Mouse (Mus musculus): Measurements from ENCODE around the gene Olfr960. TPM values are rescaled to one million over a fixed set of nuclear protein-coding genes. Genes with fewer than 3 reads are reported as not detected.

The Olfr960 gene
- total RNA-seq (2021) = not detected
- long read RNA-seq, experiment 1 = 0 reads
- long read RNA-seq, experiment 2 = 0 reads

DNA sequence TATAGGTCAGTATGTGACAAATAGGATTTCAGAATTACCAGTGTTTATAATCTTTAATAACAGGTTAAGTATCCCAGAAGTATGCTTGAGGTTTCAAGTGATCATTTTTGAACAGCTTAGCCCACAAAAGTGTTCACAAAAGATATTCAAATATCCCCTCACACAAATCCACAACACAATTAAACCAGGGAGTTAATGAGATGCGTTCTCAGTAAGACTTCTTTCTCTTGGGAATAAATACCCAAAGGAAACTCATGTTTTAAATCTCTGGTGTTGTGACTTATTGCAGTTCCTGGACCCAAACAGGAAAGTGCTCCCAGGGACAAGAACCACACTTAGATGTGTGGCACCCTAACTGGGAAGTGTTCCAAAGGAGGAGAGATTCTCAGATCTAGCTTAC, at the start of gene Olfr960:
Olfr960 (plus strand) TSS at position 301 of the 400 bp plus-strand sequence.
- no peak for DNase-seq
- intact Hi-C loops (cut with DNase I) = no loop called here

DNA sequence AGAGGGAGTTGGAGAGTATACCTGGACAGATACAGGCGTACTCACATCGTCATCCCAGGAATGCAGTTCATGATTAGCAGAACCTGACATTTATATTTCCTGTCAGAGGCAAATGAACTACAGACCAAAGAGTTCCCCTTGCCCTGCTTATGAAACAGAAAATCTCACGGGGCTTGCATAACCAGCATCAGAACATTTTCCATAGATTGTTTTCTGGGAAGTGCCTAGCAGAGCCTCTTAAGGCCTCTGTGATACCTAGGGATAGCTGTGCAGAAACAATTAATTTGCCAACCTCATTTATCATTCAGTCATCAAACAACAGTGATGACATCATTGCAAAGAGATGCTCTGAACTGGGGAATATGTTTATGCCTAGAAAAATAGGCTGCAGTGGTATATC, 45.7 kb upstream of the Olfr960 start, which contains the start of gene Olfr959:
Olfr959 (minus strand) TSS at position 101 of the 400 bp plus-strand sequence.
- DNase-seq = no peak
- intact Hi-C loops (cut with DNase I) = no loop called here

DNA sequence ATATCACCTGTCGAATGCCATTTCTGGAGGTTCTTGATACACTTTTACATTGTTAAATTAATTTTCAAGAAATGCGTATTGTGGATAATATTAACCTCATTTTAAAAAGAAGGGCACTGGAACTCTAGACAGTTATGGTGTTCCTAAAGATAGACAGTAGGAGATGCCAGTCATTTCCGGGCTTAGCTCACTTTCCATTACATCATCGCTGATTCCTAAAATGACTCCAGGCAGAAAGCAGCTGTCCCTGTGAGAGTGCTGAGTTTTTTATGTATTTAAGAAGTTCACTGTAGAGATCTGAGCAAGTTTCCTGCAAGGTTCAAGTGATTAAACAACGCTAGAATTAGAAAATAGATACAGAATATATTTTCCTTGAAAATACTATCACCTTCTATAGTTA, 44.1 kb upstream of the Olfr960 start:
- no peak for DNase-seq
- intact Hi-C loops (cut with DNase I) = no loop called here

DNA sequence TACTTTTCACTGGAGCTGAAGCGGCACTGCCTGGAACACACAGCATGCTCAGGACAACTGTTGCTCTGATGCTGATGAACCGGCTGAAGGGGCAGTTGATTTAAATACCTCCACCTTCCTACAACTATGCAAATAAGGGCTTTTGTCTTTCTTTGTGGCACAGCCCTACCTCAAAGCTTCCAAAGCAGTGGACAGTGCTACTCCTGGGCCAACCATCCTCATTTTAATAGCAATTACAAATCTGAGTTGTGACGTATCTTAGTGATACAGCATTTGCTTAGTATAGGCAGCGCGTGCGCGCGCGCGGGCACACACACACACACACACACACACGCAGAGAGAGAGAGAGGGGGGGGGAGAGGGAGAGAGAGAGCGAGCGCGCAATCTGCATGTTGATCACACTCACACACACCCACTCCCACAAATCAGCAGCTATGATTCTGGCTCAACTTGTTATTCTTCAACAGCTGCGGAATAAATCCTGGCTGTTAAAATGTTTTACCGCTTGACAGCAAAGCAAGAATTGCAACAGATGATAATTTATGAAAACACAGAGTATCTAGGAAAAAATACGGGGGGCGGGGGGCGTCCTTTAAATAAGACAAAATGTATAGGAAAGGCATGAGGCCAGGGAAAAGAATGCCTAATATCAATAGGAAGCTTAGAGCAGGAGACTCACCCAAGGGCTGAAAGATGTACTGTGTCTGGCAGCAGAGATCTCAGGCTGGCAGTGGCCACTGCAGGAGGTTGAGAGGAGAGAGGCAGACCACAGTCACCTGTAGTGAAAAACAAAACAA, 18.4 kb upstream of the Olfr960 start:
- DNase-seq = no peak
- intact Hi-C loops (cut with DNase I) = no loop called here

DNA sequence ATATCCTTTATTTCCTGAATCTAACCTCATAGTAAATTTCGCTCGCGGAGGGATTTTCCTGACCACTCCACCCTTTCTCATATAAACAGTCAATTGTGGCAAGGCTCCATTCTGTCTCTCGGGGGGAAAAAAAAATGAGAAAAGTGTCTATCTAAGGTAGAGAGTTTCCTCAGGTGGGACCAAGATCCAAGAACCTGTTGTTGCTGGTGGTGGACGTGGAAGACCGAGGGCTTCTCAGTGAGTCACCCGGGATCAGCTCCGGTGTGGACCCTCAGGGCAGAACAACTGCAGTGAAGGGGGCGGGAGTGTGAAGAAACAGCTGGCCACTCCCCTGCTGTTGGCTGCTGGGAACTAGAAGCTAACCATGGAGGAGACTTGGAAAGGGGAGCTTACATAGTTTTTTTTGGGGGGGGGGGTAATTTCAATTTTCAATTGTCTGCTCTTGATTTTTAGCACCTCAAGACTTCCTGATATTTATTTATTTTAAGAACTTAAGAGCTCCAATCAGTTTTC, 17.8 kb upstream of the Olfr960 start:
- DNase-seq = no peak
- intact Hi-C loops (cut with DNase I) = no loop called here

DNA sequence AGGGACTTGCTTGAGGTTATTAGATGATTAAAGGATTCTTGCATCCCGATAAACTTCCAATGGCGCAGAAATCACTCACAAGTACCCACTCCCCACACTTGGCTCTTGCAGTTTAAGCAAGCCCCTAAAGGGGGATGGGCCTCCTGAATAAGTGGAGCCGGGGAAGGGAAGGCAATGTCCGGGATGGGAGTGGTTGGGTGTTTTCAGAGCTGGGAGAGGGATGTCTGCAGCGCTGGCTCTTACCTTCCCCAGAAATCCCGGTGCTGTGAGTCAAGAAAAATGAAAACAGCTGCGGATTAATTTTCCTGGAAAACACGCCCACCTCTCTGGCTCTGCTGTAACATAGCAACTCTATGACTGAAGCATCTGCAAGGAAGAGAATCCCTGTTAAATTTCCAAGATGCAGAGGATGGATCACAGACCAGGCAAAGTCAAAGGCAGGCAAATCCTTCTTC, 17.1 kb upstream of the Olfr960 start, which contains the start of gene AW551984:
AW551984 (minus strand) TSS at position 405 of the 455 bp plus-strand sequence.
- DNase-seq = peak in 1 of 2 experiments; percentile 7
- intact Hi-C loops (cut with DNase I) = no loop called here

DNA sequence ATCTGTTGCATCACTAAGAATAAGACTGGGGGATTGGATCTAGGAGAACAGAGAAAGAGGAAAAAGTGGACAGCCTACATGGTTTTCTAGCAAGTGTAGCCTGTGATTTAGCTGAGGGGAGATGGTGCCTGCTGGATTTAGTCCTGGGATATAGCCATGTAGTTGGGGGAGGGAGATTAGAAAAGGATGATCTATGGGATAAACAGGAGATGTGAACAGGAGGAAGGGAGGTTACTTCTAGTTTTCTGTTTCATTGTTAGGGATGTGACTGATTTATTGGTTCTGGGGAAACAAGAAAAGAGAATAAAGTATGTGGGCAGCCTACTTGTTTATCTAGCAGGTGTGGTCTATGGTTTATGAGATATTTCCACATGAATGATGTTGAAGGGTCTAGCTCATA, 12.7 kb upstream of the Olfr960 start:
- intact Hi-C loops (cut with DNase I) = no loop called here
- no peak for DNase-seq

DNA sequence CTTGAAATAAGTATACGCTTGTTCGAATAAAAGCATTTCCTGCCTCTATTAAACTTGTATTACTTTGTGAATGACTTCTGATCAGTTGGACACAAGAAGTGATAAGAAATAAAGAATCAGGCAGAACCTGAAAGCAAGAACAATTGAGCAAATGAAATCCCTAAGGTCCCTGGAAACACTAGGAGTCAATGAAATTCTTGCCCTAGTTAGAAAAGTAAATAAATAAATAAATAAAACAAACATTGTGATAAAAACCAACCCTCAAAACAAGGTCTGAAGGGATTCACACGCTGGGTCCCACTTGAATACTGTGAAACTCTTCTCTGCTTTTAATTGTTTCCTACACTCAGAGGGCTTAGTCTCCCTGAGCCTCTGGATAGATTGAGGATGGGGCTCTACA, 10.8 kb upstream of the Olfr960 start, which contains the start of gene Olfr148:
Olfr148 (plus strand) TSS at position 301 of the 400 bp plus-strand sequence.
- DNase-seq = no peak

DNA sequence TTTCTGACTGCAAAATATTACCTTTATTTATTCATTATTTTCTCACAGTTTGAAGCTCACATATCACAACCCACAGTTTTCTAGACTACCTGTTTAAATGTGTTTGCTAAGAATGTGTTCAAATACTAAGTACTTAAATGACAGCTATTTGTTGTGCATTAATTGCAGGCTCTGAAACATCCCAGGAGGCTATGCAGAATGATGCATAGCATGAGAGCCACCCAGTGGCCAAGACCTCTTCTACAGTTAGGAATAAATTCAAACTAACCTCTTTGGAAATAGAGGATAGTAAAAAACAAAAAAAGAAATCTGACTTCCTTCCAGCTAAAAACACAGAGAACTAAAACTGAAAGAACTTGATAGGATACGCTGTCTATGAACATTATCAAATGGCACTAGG, 9.2 kb upstream of the Olfr960 start:
- no peak for DNase-seq
- intact Hi-C loops (cut with DNase I) = loop anchor here (2.0 kb wide), 1 partner anchor 103 kb away; no protein-coding TSS in a partner anchor

More for the DNA sequence above, 10.8 kb upstream of the Olfr960 start, which contains the start of gene Olfr148:
- intact Hi-C loops (cut with DNase I) = loop anchor here (2.0 kb wide), 1 partner anchor 102 kb away; no protein-coding TSS in a partner anchor

DNA sequence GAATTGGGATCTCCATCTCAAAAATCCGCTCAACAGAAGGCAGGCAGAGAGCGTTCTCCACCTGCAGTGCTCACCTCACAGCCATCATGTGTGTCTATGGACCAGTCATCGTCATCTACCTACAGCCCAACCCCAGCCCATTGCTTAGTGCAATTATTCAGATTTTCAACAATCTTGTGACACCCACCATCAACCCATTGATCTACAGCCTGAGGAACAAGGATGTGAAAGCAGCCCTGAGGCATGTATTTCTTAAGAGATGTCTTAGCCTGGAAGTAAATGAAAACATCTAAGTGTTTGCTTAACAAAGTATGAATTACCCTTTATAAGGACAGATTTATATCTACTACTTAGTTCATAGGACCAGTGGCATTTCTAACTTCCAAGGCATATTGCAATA, 2.6 kb downstream of the Olfr960 start:
- intact Hi-C loops (cut with DNase I) = no loop called here
- DNase-seq = no peak

DNA sequence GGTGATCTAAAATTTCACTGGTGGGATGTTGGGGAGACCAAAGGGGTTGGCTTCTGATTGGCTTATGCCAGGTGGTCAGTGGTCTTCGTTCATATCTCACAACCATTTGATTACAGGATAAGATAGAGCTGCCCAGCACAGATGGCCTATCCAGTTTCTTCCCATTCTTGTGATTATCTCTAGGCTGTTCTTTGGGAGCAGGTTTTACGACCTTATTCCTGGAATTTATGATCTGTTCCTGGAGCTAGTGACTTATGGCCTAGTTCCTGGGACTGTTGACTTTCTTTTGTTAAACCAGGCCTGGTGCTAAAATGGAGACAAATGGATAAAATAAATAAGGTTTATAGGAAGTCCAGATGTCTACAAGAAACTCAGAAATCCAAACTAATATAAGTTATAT, 3.5 kb downstream of the Olfr960 start:
- DNase-seq = no peak
- intact Hi-C loops (cut with DNase I) = no loop called here

DNA sequence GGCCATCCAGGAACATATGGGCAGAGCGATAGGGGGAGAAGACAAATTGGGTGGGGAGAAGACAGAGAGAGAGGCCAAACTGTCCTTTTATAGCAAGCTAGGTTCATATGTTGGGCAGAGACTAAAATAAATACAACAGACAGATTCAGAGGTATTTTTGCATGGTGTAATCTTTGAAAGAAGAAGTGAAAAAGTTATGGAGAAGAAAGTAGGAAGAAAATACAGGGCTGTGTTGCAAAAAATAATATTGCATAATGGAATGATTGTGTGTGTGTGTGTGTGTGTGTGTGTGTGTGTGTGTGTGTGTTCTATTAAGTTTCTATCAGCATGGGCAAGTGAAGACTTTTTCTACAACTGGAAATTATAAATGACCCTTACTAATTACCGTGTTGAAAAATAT, 7.9 kb downstream of the Olfr960 start:
- intact Hi-C loops (cut with DNase I) = no loop called here
- no peak for DNase-seq

DNA sequence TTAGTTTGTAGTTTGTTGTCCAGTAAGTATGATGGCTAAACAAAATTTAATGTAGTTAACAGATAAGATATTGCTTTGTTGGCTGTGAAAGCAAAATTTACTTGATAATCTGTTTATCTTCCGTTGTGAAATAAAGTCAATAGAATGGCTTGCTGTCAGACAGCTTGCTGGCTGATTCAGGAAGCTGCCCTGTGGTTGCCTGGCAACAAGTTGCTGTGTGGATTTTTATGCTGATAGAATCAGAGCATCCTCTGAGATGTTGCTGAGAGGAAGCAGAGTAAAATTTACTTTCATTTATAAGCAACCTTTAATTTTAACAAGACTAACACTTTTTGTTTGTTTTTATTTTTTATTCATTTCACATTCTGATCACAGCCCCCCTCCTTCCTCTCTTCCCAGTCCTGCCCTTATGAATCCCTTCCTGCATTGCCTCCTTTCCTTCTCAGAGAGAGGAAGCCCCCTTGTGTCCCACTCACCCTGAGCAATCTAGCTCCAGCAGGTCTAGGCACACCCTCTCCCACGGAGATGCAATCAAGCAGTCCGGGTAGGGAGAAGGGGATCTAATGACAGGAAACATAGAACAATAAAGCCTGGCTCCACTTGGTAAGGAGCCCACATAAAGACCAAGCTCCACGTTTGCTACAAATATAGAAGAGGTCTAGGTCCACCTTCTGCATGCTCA, 12.9 kb downstream of the Olfr960 start:
- intact Hi-C loops (cut with DNase I) = no loop called here

DNA sequence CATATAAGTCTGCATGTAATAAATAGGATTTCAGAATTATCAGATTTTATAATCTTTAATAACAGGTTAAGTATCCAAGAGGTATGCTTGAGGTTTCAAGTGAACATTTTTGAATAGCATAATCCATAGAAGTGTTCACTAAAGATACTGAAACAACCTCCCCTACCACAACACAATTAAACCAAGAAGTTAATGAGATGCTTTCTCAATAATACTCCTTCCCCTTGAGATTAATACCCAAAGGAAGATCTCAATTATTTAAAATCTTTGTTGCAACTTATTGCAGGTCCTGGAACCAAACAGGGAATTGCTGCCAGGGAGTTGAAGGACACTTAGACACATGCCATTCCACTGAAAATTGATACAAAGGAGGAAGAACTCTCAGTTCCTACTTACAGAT, 23.6 kb downstream of the Olfr960 start, which contains the start of gene Olfr961:
Olfr961 (plus strand) TSS at position 301 of the 400 bp plus-strand sequence.
- no peak for DNase-seq
- intact Hi-C loops (cut with DNase I) = no loop called here

More for the DNA sequence above, 12.9 kb downstream of the Olfr960 start:
- no peak for DNase-seq

DNA sequence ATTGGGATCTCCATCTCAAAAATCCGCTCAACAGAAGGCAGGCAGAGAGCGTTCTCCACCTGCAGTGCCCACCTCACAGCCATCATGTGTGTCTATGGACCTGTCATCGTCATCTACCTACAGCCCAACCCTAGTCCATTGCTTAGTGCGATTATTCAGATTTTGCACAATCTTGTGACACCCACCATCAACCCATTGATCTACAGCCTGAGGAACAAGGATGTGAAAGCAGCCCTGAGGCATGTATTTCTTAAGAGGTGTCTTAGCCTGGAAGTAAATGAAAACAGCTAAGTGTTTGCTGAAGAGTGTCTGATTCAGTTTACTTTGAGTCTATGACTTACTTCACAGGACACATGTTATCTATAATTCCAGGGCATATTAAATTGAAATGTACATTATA, 26.2 kb downstream of the Olfr960 start:
- DNase-seq = no peak
- intact Hi-C loops (cut with DNase I) = no loop called here

DNA sequence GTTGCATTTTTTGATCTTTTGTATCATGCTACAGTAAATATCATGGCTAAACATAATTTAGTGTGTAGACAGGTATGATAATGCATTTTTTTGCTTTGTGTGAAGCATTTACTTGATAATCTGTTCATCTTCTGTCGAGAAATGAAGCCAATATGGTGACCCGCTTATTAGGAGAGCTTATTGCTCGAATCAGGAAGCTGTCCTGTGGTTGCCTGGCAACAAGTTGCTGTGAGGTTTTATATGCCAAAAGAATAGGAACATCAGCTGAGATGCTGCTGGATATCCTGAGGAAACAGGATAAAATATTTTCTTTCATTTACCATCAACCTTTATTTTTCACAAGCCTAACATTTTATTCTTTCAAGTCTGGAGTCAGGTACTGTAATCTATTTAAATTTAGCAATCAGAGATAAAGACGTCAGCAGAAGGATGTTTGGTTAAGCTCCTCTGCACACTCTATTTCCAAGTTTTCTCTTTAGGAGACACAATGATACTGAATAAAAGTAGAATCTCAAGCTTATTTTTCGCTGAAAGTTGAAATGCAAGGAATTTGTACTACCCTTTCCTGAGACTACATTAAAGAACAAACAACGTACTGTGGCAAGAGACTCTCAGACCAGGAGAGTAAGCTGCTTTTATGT, 33.7 kb downstream of the Olfr960 start:
- no peak for DNase-seq
- intact Hi-C loops (cut with DNase I) = no loop called here

DNA sequence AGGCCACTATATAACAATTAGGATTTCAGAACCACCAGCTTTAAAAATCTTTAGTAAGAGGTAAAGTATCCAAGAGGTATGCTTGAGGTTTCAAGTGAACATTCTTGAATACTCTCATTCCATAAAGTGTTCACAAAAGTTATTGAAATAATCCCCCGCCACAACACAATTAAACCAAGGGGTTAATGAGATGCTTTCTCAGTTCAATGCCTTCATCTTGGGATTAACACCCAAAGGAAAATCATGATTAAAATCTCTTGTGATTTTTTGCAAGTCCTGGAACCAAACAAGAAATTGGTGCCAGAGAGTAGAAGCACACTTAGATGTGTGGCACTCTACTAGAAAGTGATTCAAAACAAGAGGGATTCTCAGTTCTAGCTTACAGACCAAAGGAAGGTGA, 45.7 kb downstream of the Olfr960 start, which contains the start of gene Olfr963:
Olfr963 (plus strand) TSS at position 301 of the 400 bp plus-strand sequence.
- DNase-seq = no peak
- intact Hi-C loops (cut with DNase I) = no loop called here

DNA sequence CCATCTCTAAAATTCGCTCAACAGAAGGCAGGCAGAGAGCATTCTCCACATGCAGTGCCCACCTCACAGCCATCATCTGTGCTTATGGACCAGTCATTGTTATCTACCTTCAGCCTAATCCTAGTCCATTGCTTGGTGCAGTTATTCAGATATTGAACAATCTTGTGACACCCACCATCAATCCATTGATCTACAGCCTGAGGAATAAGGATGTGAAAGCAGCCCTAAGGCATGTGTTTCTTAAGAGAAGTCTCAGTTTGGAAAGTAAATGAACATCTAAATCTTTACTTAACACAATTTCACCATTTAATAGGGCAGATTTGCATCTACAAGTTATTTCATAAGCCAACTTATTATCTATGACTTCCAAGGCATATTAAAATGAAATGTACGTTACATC, 48.5 kb downstream of the Olfr960 start:
- intact Hi-C loops (cut with DNase I) = no loop called here
- no peak for DNase-seq
